Mouse (Mus musculus): ENCODE results near the gene Mmp11.

DNA sequence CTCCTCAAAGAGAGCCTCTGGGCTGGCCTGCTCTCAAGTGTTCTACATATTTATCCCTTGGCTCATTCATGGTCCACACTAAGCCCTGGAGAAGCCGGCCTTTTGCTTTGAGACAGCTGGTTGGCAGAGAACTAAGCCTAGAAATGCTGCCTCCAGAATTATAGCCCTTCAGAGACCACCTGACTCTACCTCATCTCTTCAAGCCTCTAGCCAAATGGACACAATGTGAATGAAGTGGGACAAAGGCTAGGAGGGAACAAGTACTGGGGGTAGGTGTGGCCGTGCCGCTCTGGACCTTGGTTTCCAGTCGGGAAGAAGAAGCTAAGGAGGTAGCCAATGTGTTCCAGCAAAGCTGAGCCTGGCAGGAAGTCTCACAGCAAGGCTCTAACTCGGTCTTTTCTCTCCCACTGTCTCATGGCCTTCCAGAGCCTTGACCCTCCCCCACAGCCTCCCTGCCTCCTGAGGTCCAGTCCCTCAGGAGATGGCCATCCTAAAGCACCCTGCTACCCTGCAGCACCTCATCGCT is 38.2 kb downstream of the Mmp11 start:
- no peak for TF ChIP-seq CTCF (IDR thresholded peaks at IDR 0.05; ENCODE audit: control insufficient read depth, insufficient read depth, low read length)
- no peak for TF ChIP-seq POLR2A (IDR thresholded peaks at IDR 0.05; ENCODE audit: borderline replicate concordance, control insufficient read depth, low read depth, low read length)
